Mouse (Mus musculus) limb, embryonic 12.5 days (tissue): ENCODE data around the gene Odf3l2. TPM values are rescaled to one million over a fixed set of nuclear protein-coding genes. Genes with fewer than 3 reads are reported as not detected.

Source experiments
- ATAC-seq: fragments of 200-750 bp; cut with Nextera tagmentation; 2 replicates; pipeline ENCODE4 v1.8.0; 2017; ENCODE audit warnings: low read depth, moderate TSS enrichment; ENCODE audit not compliant: insufficient number of reproducible peaks, insufficient read depth, low FRiP score, low TSS enrichment
- H3K27ac ChIP-seq: fragments of 300-500 bp; sonication (generic); 2 replicates; pipeline ENCODE4 v1.5.1; 2016; ENCODE audit warnings: mild to moderate bottlenecking, moderate library complexity
- H3K27me3 ChIP-seq: fragments of 300-500 bp; sonication (generic); 2 replicates; pipeline ENCODE4 v1.6.1; 2016; ENCODE audit warnings: mild to moderate bottlenecking, moderate library complexity
- H3K36me3 ChIP-seq: fragments of 300-500 bp; sonication (generic); 2 replicates; pipeline ENCODE4 v1.6.1; 2016; ENCODE audit warnings: mild to moderate bottlenecking, moderate library complexity
- H3K4me1 ChIP-seq: fragments of 300-500 bp; sonication (generic); replicated peaks from 2 replicates; pipeline ENCODE4 v1.6.1; 2016
- H3K4me2 ChIP-seq: fragments of 300-500 bp; sonication (generic); 2 replicates; pipeline ENCODE4 v1.6.1; 2016; ENCODE audit warnings: mild to moderate bottlenecking, moderate library complexity
- H3K4me3 ChIP-seq: fragments of 300-500 bp; sonication (generic); replicated peaks from 2 replicates; pipeline ENCODE4 v1.5.1; 2016; ENCODE audit warnings: mild to moderate bottlenecking
- H3K9ac ChIP-seq: fragments of 300-500 bp; sonication (generic); replicated peaks from 2 replicates; pipeline ENCODE4 v1.6.1; 2016; ENCODE audit warnings: mild to moderate bottlenecking, moderate library complexity
- H3K9me3 ChIP-seq: fragments of 300-500 bp; sonication (generic); 2 replicates; pipeline ENCODE4 v1.6.1; 2016; ENCODE audit warnings: mild to moderate bottlenecking, moderate library complexity
- WGBS: fragments of 180-500 bp; shearing (Covaris S2); methylation state at CpG from one replicate; pipeline ENCODE4 v1.1.7; 2016; 5-methylcytosine and 5-hydroxymethylcytosine counted together
- polyA plus RNA-seq: library from polyadenylated mRNA; unstranded; fragments of >200 nt; fragmentation: Nextera tagmentation; extraction: Ambion mirVana; gene quantifications from 2 replicates; pipeline ENCODE4 v1.2.1, GENCODE M21; 2016

Odf3l2 gene
- polyA plus RNA-seq, 1 experiment from 2014 or later = not detected

DNA sequence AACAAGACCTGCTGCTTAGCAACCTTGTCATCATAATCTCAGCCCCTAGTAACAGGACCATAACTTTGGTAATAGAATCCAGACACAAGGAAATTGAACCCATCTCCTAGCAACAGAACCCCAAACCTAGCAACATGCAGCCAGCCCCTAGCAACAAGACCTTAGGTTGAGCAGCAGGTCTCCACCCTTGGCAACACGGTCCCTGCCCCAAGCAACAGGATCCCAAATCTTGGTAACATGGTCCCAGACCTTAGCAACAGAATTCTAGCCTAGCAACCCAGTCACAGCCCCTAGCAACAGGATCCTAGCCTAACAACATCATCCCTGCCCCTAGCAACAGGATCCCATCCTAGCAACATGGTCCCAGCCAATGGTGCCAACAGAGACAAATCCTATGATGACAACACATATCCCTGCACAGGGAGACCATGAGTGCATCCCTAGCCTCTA, 9.4 kb upstream of the Odf3l2 start:
- Histone ChIP-seq H3K27me3 (peaks cover 17% of the 10 kb centered on the region; the same call in 1 of the 2 replicates), H3K9me3 (no peaks in the 10 kb centered on the region), H3K27ac (no peak overlapping the region), H3K9ac (no peak overlapping the region), H3K4me1 (peaks cover 8% of the 10 kb centered on the region), H3K4me3 (no peak overlapping the region), H3K4me2 (no peak overlapping the region), H3K36me3 (no peaks in the 10 kb centered on the region)
- ATAC-seq = peak; percentile 67; the same call in 1 of the 2 replicates
- 24% methylated on average over 1 of the region's 1 CpGs for WGBS

DNA sequence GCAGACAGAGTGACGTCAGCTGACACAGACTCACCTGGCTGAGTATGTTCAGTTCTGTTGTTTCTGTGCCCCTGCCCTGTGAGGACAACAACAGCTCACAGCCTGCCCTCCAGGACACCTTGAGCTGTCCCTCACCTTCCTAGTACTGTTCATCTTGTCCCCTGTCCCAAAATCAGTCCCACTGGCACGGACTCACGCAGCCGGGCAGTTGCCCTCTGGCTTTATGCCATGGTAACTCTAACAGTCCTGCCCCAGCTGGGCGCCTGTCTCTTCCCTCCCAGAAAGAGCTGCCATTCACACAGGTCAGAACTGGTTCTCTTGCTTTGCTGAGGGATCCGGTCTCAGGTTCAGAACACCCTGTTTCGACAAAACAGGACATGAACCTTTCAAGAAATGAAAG, 7.3 kb upstream of the Odf3l2 start:
- no peak for ATAC-seq
- 83% methylated on average over 7 of the region's 7 CpGs for WGBS
- no peaks in the 10 kb centered on the region for H3K9me3 ChIP-seq
- H3K27me3 ChIP-seq = peaks cover 17% of the 10 kb centered on the region; the same call in 1 of the 2 replicates
- no peak overlapping the region for H3K4me2 ChIP-seq
- H3K27ac ChIP-seq = no peak overlapping the region
- H3K9ac ChIP-seq = no peak overlapping the region
- H3K4me3 ChIP-seq = no peak overlapping the region
- H3K4me1 ChIP-seq = peaks cover 8% of the 10 kb centered on the region
- H3K36me3 ChIP-seq = no peaks in the 10 kb centered on the region

DNA sequence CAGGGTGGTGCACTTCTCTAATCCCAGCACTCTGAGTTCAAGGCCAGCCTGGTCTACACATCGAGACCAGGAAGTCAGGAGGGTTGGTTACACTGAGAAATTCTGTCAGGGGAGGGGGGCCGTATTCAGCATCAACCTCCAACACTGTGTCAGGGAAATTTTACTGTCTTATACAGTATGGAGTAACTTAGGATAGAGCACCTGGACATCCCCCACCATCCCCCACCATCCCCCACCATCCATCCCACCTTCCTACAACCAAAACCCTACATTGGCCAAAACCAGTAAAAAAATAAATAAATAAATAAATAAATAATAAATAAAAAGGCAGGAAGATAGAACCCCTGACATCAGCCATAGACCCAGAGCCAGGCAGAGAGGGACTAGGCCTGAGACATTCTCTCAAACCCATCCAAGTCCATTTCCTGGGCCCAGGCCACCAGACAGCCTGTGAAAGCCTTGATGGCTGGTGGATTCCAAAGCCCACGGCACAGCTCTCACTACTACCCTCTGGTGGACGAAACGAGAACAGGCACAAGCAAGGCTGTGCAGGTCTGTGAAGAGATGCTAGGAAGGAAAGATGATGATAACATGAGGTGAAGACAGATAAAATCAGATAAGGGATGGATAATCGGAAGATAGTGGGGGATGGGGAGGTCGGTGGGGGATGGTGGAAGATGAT, 3.7 kb upstream of the Odf3l2 start:
- Histone ChIP-seq H3K36me3 (no peaks in the 10 kb centered on the region), H3K27ac (no peak overlapping the region), H3K27me3 (peaks cover 16% of the 10 kb centered on the region; the same call in 1 of the 2 replicates), H3K9me3 (no peaks in the 10 kb centered on the region), H3K4me3 (no peak overlapping the region), H3K9ac (no peak overlapping the region), H3K4me2 (no peak overlapping the region), H3K4me1 (no peaks in the 10 kb centered on the region; the same call in 1 of the 2 replicates)
- WGBS = 30% methylated on average over 7 of the region's 7 CpGs
- 0 out of 2 replicates have a peak, but pooled peaks have one; percentile 49 for ATAC-seq

DNA sequence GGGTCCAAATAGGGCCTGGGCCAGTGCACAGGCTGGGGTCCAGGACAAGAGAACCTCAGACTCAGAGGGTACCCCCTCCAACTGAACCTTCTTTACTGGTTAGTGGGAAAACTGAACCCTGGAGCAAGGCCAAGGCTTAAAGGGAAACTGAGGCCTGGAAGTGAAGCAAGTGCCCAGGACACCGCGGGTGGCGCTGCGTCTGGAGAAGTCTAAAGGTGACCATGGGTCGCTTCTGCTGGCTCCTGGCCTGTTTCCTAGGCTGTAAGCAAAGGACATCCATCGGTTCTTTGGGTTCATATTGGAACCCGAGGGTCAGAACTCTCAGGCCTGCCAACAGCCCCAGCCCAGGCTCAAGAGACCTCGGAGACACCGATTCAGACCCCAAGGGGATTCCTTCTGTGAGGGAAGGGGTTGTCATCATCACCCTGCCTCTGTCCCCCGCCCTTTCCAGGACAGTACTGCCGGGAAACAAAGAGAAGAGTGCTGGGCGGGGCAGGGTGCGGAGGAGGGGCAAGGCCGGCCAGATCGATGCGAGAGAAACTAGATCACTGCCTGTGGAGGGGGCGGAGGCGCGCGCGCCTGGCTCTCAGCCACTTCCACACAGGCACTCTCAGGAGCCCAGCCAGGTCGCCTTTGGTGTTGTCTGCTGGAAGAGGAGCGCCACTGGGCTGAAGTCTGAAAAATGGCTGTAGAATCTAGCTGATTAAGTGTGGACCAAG, 6.9 kb downstream of the Odf3l2 start:
- peak overlapping the region; percentile 90 for H3K4me2 ChIP-seq
- no peak overlapping the region; the same call in 1 of the 2 replicates for H3K9ac ChIP-seq
- H3K27ac ChIP-seq = no peak overlapping the region
- H3K4me1 ChIP-seq = peaks cover 28% of the 10 kb centered on the region
- WGBS = 5% methylated on average over 23 of the region's 23 CpGs
- no peaks in the 10 kb centered on the region for H3K36me3 ChIP-seq
- H3K4me3 ChIP-seq = peak overlapping the region; percentile 83
- 0 out of 2 replicates have a peak, but pooled peaks cover 2% of the 10 kb centered on the region for H3K9me3 ChIP-seq
- no peak for ATAC-seq
- peaks cover 45% of the 10 kb centered on the region for H3K27me3 ChIP-seq

DNA sequence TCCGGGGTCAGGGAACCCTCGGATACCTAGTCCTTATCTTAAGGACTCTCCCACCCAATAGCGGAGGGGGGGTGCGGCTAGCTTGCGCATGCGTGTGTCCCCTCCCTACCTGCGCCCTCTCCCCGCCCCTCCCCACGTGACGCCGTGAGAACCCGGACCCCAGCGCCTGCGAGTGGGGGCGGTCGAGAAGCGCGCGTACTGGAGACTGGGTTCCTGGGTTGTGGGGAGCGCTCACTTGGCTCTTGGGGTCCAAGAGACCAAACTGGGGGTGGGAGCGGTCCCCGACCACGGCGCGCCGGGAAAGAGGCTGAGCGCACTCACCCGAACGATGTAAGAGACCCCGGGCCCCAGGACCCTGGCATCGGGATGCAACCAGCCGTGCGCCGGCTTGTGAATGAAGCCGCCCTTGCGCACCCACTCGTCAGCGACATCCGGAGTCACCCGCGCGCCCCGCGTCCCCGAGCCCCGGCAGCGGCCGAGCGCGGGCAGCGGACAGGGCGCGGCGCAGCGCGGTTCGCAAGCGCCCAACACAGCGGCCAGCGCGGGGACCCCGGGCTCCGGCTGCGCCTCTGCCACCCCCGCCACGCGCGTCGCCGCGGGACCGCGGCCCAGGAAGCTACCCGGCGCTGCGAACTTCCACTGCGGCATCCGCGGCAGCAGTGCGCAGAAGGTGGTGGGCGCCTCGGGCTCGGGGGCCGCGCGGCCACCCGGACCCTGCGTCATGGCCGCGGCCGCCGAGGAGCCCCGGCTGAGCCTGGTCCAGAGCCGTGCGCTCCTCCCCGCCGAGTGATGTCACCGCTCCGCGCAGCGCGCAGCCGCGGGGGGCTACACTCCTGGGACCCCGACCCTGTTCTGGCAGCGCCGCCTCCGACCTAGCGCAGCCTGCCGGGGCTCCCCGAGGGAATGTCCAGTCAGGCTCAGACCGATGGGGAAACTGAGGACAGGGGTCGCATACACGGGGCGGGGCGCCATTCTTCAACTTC, 8.1 kb downstream of the Odf3l2 start, which contains the start of gene Shc2:
Gene Shc2 (minus strand): TSS at position 791 of the 983 bp plus-strand sequence.
- WGBS = under 1% methylated on average over 113 of the region's 116 CpGs
- Histone ChIP-seq H3K27me3 (peaks cover 45% of the 10 kb centered on the region), H3K27ac (peak within 1 kb of the TSS; percentile 66; the same call in 1 of the 2 replicates), H3K4me1 (peaks cover 28% of the 10 kb centered on the region), H3K9me3 (0 out of 2 replicates have a peak, but pooled peaks cover 2% of the 10 kb centered on the region), H3K9ac (peak within 1 kb of the TSS; percentile 83), H3K4me2 (peak within 1 kb of the TSS; percentile 90), H3K36me3 (no peaks in the 10 kb centered on the region), H3K4me3 (peak within 1 kb of the TSS; percentile 83)
- peak; percentile 67 for ATAC-seq

DNA sequence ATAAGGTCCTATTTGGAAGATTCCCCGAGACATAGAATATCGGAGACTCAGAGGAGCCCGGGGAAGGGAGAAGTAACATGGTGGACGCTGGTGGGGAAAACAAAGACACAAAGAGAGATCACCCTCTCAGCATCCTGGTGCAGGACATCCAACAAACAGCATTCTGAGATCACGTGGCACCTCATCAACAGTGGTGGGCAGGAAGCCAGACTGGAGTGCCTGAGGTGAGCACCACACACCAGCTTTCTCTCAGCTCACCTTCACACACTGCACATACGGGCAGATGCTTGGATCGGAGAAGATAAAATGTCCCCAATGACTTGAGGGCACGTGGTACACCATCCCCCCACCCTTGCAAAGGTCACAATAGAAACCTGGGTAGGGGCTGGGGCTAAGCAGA, 9.3 kb downstream of the Odf3l2 start:
- Histone ChIP-seq H3K9ac (no peak overlapping the region), H3K36me3 (no peaks in the 10 kb centered on the region), H3K4me1 (peaks cover 28% of the 10 kb centered on the region), H3K4me2 (peak overlapping the region; percentile 90; the same call in 1 of the 2 replicates), H3K27ac (no peak overlapping the region), H3K4me3 (no peak overlapping the region; the same call in 1 of the 2 replicates), H3K27me3 (peaks cover 45% of the 10 kb centered on the region), H3K9me3 (0 out of 2 replicates have a peak, but pooled peaks cover 2% of the 10 kb centered on the region)
- no peak for ATAC-seq
- 84% methylated on average over 8 of the region's 8 CpGs for WGBS

DNA sequence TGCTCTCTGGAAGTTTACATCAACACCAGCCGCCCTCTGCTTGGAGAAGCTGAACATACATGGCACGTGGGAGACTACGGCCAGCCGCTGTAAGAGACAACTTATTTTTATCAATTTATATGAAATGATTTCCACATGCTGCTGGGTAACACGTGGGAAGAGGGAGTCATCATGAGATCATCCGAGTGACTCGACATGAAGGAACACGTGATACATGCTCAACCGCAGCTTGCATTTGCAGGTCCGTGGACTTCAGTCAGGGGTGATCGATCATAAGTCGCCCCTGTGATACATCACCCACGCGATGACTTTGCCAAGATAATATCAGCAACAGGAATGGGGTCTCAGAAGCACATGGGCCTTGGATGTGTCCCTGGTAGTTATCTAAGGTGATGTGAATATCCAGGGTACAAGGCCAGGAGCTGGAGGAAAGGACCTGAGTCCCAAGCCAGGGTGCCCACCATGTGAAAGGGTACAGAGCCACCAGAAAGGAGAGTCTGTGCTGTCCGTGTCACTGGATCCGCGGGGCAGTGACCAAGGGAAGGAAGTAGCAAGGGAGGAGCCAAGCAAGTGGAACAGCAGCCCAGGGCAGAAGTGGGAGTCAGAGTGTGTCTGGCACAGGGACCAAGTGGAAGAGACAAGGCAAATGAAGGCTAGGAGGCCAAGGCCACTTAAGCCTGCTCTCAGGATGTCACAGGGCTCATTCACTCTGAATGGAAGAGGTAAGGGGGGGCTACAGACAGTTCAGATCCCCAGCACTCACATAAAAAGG, 12.3 kb downstream of the Odf3l2 start:
- no peak overlapping the region for H3K9ac ChIP-seq
- no peak overlapping the region for H3K4me2 ChIP-seq
- H3K9me3 ChIP-seq = 0 out of 2 replicates have a peak, but pooled peaks cover 2% of the 10 kb centered on the region
- H3K27me3 ChIP-seq = peaks cover 18% of the 10 kb centered on the region
- ATAC-seq = no peak
- no peak overlapping the region for H3K4me3 ChIP-seq
- no peaks in the 10 kb centered on the region for H3K36me3 ChIP-seq
- H3K27ac ChIP-seq = no peak overlapping the region
- peaks cover 11% of the 10 kb centered on the region for H3K4me1 ChIP-seq
- WGBS = 85% methylated on average over 17 of the region's 17 CpGs

DNA sequence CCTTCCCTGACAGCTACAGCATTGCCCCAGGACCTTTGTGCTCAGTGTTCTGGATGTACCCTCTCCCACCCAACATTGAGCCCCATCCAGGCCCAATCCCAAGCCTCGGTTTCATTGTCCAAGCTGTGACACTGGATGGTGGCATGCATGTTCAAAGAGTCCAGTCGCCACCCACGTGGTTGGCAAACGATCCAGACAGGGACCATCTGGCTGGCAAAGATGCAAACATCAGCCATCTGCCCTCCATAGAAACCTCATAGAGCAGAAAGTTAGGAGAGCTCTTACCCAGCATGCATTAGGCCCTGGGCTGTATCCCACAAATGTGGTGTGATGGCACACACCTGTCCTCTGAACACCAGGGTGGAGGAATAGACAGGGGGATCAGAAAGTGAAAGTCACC, 14.1 kb downstream of the Odf3l2 start:
- Histone ChIP-seq H3K4me1 (no peaks in the 10 kb centered on the region), H3K4me2 (no peak overlapping the region), H3K27ac (no peak overlapping the region), H3K27me3 (peaks cover 5% of the 10 kb centered on the region; the same call in 1 of the 2 replicates), H3K36me3 (no peaks in the 10 kb centered on the region), H3K9me3 (0 out of 2 replicates have a peak, but pooled peaks cover 2% of the 10 kb centered on the region), H3K9ac (no peak overlapping the region), H3K4me3 (no peak overlapping the region)
- ATAC-seq = no peak
- WGBS = 85% methylated on average over 4 of the region's 4 CpGs

DNA sequence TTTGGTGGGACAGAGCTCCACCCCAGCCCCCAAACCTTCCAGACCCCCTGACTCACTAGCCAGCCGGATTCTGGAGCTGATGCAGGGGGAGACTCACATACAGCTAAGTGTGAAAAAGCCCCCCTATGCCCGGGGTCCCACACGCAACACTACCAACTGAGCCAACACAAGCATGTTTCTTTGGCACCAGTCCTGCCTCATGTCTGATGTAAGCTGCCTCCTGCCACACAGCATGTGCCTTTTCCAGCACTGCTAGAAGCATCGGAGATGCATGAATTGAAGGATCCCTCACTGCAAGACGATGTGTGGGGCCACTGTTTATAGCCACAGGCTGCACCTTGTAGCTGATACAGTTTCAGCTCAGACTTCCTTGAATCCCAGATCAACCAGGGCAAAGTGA, 17.2 kb downstream of the Odf3l2 start:
- Histone ChIP-seq H3K27me3 (0 out of 2 replicates have a peak, but pooled peaks cover 4% of the 10 kb centered on the region), H3K9ac (no peak overlapping the region), H3K4me1 (no peaks in the 10 kb centered on the region), H3K27ac (no peak overlapping the region), H3K4me3 (no peak overlapping the region), H3K36me3 (no peaks in the 10 kb centered on the region), H3K4me2 (no peak overlapping the region), H3K9me3 (no peaks in the 10 kb centered on the region)
- ATAC-seq = no peak
- WGBS = 87% methylated on average over 5 of the region's 5 CpGs

DNA sequence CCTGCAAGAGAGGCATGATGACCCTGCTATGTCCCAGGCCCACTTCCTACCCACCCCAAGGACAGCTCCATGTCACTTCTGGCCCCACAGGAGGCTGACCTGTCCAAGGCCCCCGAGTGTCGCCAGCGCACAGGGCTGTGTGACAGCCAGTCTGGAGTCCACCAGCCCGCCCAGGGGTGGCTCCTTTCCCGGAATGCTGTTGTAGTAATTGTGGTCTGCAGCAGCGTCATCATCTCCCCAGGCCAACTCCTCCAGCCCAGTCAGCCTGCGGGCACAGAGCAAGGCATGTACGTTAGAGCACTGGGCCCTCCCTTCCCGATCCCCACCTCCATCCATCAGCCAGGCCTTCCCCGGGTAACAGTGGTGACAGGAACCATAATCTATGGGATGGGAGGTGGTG, 19.4 kb downstream of the Odf3l2 start:
- 82% methylated on average over 10 of the region's 10 CpGs for WGBS
- Histone ChIP-seq H3K9ac (no peak overlapping the region), H3K4me1 (no peaks in the 10 kb centered on the region), H3K36me3 (no peaks in the 10 kb centered on the region), H3K9me3 (no peaks in the 10 kb centered on the region), H3K27ac (no peak overlapping the region), H3K27me3 (0 out of 2 replicates have a peak, but pooled peaks cover 4% of the 10 kb centered on the region), H3K4me3 (no peak overlapping the region), H3K4me2 (no peak overlapping the region)
- no peak for ATAC-seq
